Mouse (Mus musculus): ENCODE measurements around the gene Son.

DNA sequence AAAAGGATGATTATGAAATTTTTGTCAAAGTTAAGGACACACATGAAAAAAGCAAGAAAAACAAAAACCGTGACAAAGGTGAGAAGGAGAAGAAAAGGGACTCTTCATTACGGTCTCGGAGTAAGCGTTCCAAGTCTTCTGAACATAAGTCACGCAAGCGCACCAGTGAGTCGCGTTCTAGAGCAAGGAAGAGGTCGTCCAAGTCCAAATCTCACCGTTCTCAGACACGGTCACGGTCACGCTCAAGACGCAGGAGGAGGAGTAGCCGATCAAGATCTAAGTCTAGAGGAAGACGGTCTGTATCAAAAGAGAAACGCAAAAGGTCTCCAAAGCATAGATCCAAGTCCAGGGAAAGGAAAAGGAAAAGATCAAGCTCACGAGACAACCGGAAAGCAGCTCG is 12.5 kb downstream of the Son start:
- TF ChIP-seq CTCF (IDR thresholded peaks at IDR 0.05; ENCODE audit: insufficient read depth, low read depth, low read length) (no peak), POLR2A (IDR thresholded peaks at IDR 0.05; ENCODE audit: insufficient read depth, low read depth, low read length) (no peak)

All from olfactory bulb, adult 2 months (tissue).